Mouse (Mus musculus): ENCODE data around the gene Chid1. TPM values are rescaled to one million over a fixed set of nuclear protein-coding genes. Genes with fewer than 3 reads are reported as not detected.

Chid1 gene
- polyA plus RNA-seq, 1 experiment from 2014 or later: 25.0 TPM

- no peak overlapping the region for H3K27ac ChIP-seq
- WGBS (ENCODE audit: missing documents): 100% methylated on average over 4 of the region's 6 CpGs
- H3K4me3 ChIP-seq (ENCODE audit: inconsistent target): no peak overlapping the region
- peaks cover 45% of the 10 kb centered on the region; the same call in 1 of the 2 replicates for H3K36me3 ChIP-seq (ENCODE audit: inconsistent target)
- H3K79me2 ChIP-seq (ENCODE audit: inconsistent target): peaks cover 43% of the 10 kb centered on the region
These were observed 56.5 kb downstream of the Chid1 start for GRCm38 (mm10) chr7:141483114-141483653.

GRCm38 (mm10) chr7:141482531-141483024, 57.1 kb downstream of the Chid1 start:
- Histone ChIP-seq H3K27ac (no peak overlapping the region), H3K79me2 (ENCODE audit: inconsistent target) (peaks cover 49% of the 10 kb centered on the region), H3K4me3 (ENCODE audit: inconsistent target) (no peak overlapping the region), H3K36me3 (ENCODE audit: inconsistent target) (peaks cover 45% of the 10 kb centered on the region; the same call in 1 of the 2 replicates)
- 86% methylated on average over 11 of the region's 11 CpGs for WGBS (ENCODE audit: missing documents)

- peaks cover 54% of the 10 kb centered on the region for H3K79me2 ChIP-seq (ENCODE audit: inconsistent target)
- H3K4me3 ChIP-seq (ENCODE audit: inconsistent target): no peak overlapping the region
- H3K27ac ChIP-seq: no peak overlapping the region
- whole genome bisulfite sequencing (ENCODE audit: missing documents): 22% methylated on average over 74 of the region's 81 CpGs
- H3K36me3 ChIP-seq (ENCODE audit: inconsistent target): peaks cover 38% of the 10 kb centered on the region; the same call in 1 of the 2 replicates
These were observed 57.9 kb downstream of the Chid1 start for GRCm38 (mm10) chr7:141481498-141482401.

GRCm38 (mm10) chr7:141480842-141481497, 58.7 kb downstream of the Chid1 start:
- Histone ChIP-seq H3K4me3 (ENCODE audit: inconsistent target) (no peak overlapping the region), H3K79me2 (ENCODE audit: inconsistent target) (peaks cover 59% of the 10 kb centered on the region), H3K27ac (no peak overlapping the region), H3K36me3 (ENCODE audit: inconsistent target) (peaks cover 30% of the 10 kb centered on the region; the same call in 1 of the 2 replicates)
- WGBS (ENCODE audit: missing documents): 26% methylated on average over 10 of the region's 10 CpGs

- no peak overlapping the region for H3K27ac ChIP-seq
- H3K4me3 ChIP-seq (ENCODE audit: inconsistent target): no peak overlapping the region
- H3K79me2 ChIP-seq (ENCODE audit: inconsistent target): peaks cover 63% of the 10 kb centered on the region
- peaks cover 5% of the 10 kb centered on the region; the same call in 1 of the 2 replicates for H3K36me3 ChIP-seq (ENCODE audit: inconsistent target)
- 43% methylated on average over 5 of the region's 5 CpGs for WGBS (ENCODE audit: missing documents)
These were observed 61.3 kb downstream of the Chid1 start for GRCm38 (mm10) chr7:141478270-141478748.

- Histone ChIP-seq H3K36me3 (ENCODE audit: inconsistent target) (0 out of 2 replicates have a peak, but pooled peaks cover 4% of the 10 kb centered on the region), H3K27ac (peak overlapping the region; percentile 90), H3K4me3 (ENCODE audit: inconsistent target) (peak overlapping the region; percentile 69; the same call in 1 of the 2 replicates), H3K79me2 (ENCODE audit: inconsistent target) (peaks cover 64% of the 10 kb centered on the region)
- WGBS (ENCODE audit: missing documents): 10% methylated on average over 4 of the region's 4 CpGs
These were observed 61.9 kb downstream of the Chid1 start for GRCm38 (mm10) chr7:141477578-141478269.

- Histone ChIP-seq H3K27ac (peak overlapping the region; percentile 90), H3K4me3 (ENCODE audit: inconsistent target) (peak overlapping the region; percentile 69), H3K79me2 (ENCODE audit: inconsistent target) (peaks cover 66% of the 10 kb centered on the region), H3K36me3 (ENCODE audit: inconsistent target) (peaks cover 5% of the 10 kb centered on the region; the same call in 1 of the 2 replicates)
- 0% methylated on average over 7 of the region's 7 CpGs for WGBS (ENCODE audit: missing documents)
These were observed 62.7 kb downstream of the Chid1 start for GRCm38 (mm10) chr7:141476981-141477370.

GRCm38 (mm10) chr7:141476226-141476980, 63.3 kb downstream of the Chid1 start:
- peaks cover 5% of the 10 kb centered on the region; the same call in 1 of the 2 replicates for H3K36me3 ChIP-seq (ENCODE audit: inconsistent target)
- peak overlapping the region; percentile 69 for H3K4me3 ChIP-seq (ENCODE audit: inconsistent target)
- 1% methylated on average over 16 of the region's 17 CpGs for WGBS (ENCODE audit: missing documents)
- H3K79me2 ChIP-seq (ENCODE audit: inconsistent target): peaks cover 64% of the 10 kb centered on the region
- H3K27ac ChIP-seq: peak overlapping the region; percentile 90

- peak overlapping the region; percentile 69 for H3K4me3 ChIP-seq (ENCODE audit: inconsistent target)
These were observed 63.9 kb downstream of the Chid1 start for GRCm38 (mm10) chr7:141475805-141476158.

GRCm38 (mm10) chr7:141475011-141475804, 64.4 kb downstream of the Chid1 start, which contains the start of the genes Polr2l and Tspan4:
Gene Polr2l (minus strand): TSS chr7:141475132.
Gene Tspan4 (plus strand): TSS chr7:141475240.
- peaks cover 14% of the 10 kb centered on the region; the same call in 1 of the 2 replicates for H3K36me3 ChIP-seq (ENCODE audit: inconsistent target)
- WGBS (ENCODE audit: missing documents): 1% methylated on average over 87 of the region's 87 CpGs
- peak within 1 kb of the TSS; percentile 90 for H3K27ac ChIP-seq
- peak within 1 kb of the TSS; percentile 91 for H3K4me3 ChIP-seq (ENCODE audit: inconsistent target)
- H3K79me2 ChIP-seq (ENCODE audit: inconsistent target): peaks cover 64% of the 10 kb centered on the region

More at GRCm38 (mm10) chr7:141475805-141476158, 63.9 kb downstream of the Chid1 start:
- peak overlapping the region; percentile 90 for H3K27ac ChIP-seq
- peaks cover 62% of the 10 kb centered on the region for H3K79me2 ChIP-seq (ENCODE audit: inconsistent target)
- 0% methylated on average over 12 of the region's 12 CpGs for WGBS (ENCODE audit: missing documents)
- peaks cover 10% of the 10 kb centered on the region; the same call in 1 of the 2 replicates for H3K36me3 ChIP-seq (ENCODE audit: inconsistent target)

GRCm38 (mm10) chr7:141474160-141474559, 65.5 kb downstream of the Chid1 start:
- Histone ChIP-seq H3K4me3 (ENCODE audit: inconsistent target) (peak overlapping the region; percentile 91), H3K79me2 (ENCODE audit: inconsistent target) (peaks cover 72% of the 10 kb centered on the region), H3K27ac (no peak overlapping the region), H3K36me3 (ENCODE audit: inconsistent target) (peaks cover 17% of the 10 kb centered on the region; the same call in 1 of the 2 replicates)
- WGBS (ENCODE audit: missing documents): 8% methylated on average over 5 of the region's 5 CpGs

GRCm38 (mm10) chr7:141472763-141473162, 66.9 kb downstream of the Chid1 start:
- 90% methylated on average over 6 of the region's 6 CpGs for WGBS (ENCODE audit: missing documents)
- H3K4me3 ChIP-seq (ENCODE audit: inconsistent target): no peak overlapping the region
- peaks cover 74% of the 10 kb centered on the region for H3K79me2 ChIP-seq (ENCODE audit: inconsistent target)
- peaks cover 17% of the 10 kb centered on the region; the same call in 1 of the 2 replicates for H3K36me3 ChIP-seq (ENCODE audit: inconsistent target)
- H3K27ac ChIP-seq: no peak overlapping the region

Measured in macrophage (primary cell).